Mouse (Mus musculus): Measurements from ENCODE around the gene Rpl7l1. TPM values are rescaled to one million over a fixed set of nuclear protein-coding genes. Genes with fewer than 3 reads are reported as not detected.
"Not testable (repeated sequence)": the region's sequence is repeated elsewhere in the genome, so short reads cannot be mapped to it uniquely, and the experiment has no call there.

Gene Rpl7l1
- polyA plus RNA-seq, 1 experiment from 2014 or later: 196 TPM

DNA sequence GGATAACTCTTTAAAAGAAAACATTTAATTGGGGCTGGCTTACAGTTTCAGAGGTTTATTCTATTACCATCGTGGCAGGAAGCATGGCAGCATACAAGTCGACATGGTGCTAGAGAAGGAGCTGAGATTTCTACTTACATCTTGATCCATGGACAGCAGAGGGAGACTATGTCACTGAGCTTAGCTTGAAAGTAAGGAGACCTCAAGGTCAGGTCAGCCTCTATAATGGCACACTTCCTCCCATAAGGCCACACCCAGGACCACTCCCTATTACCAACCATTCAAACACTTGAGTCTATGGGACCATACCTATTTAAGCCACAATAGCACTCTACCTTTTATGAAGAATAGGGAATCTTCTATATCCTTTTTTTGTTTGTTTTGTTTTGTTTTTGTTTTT lies 10.5 kb upstream of the Rpl7l1 start:
- no peaks in the 10 kb centered on the region for H3K9me3 ChIP-seq (ENCODE audit: control insufficient read depth, low read length)
- H3K4me2 ChIP-seq (ENCODE audit: low read depth, severe bottlenecking): no peak overlapping the region
- ATAC-seq (ENCODE audit: insufficient number of reproducible peaks, low FRiP score, low TSS enrichment, low read depth) (no peak), DNase-seq (ENCODE audit: low spot score) (no peak)
- WGBS: 77% methylated on average over 2 of the region's 2 CpGs
- H3K27ac ChIP-seq (replicated peaks; ENCODE audit: low read depth, low read length): no peak overlapping the region
- no peaks in the 10 kb centered on the region for H3K36me3 ChIP-seq (ENCODE audit: control insufficient read depth, insufficient read depth, low read length)
- no peak overlapping the region for H3K4me3 ChIP-seq (ENCODE audit: low read depth, low read length)
- no peak overlapping the region for H3K9ac ChIP-seq (ENCODE audit: low read length)
- H3K27me3 ChIP-seq (ENCODE audit: control insufficient read depth, insufficient read depth, low read length): no peaks in the 10 kb centered on the region
- no peaks in the 10 kb centered on the region for H3K4me1 ChIP-seq (ENCODE audit: control insufficient read depth, insufficient read depth, low read length)

DNA sequence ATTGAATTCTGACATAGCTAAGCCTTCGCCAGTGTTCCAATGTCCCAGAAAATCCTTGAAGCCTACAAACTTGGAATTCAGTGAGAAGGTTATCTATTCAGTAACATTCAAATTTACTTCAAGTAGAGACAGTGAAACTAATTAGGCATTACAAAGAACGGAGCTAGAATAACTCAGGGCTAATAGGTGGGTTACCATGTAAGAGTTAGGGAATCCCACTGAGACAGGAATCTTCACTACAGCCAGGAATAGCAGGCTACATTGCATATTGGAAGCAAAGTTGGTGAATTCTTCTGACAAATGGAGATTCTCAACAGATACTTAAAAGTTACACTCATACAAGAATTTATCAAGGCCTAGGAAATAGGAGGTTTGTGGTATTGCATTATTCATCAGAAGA lies 5.5 kb upstream of the Rpl7l1 start:
- 62% methylated on average over 2 of the region's 2 CpGs for WGBS
- not testable (repeated sequence) for H3K4me1 ChIP-seq (ENCODE audit: control insufficient read depth, insufficient read depth, low read length); H3K4me2 ChIP-seq (ENCODE audit: low read depth, severe bottlenecking); ATAC-seq (ENCODE audit: insufficient number of reproducible peaks, low FRiP score, low TSS enrichment, low read depth); H3K27me3 ChIP-seq (ENCODE audit: control insufficient read depth, insufficient read depth, low read length); DNase-seq (ENCODE audit: low spot score); H3K9ac ChIP-seq (ENCODE audit: low read length); H3K4me3 ChIP-seq (ENCODE audit: low read depth, low read length); H3K27ac ChIP-seq (replicated peaks; ENCODE audit: low read depth, low read length); H3K9me3 ChIP-seq (ENCODE audit: control insufficient read depth, low read length); H3K36me3 ChIP-seq (ENCODE audit: control insufficient read depth, insufficient read depth, low read length)

DNA sequence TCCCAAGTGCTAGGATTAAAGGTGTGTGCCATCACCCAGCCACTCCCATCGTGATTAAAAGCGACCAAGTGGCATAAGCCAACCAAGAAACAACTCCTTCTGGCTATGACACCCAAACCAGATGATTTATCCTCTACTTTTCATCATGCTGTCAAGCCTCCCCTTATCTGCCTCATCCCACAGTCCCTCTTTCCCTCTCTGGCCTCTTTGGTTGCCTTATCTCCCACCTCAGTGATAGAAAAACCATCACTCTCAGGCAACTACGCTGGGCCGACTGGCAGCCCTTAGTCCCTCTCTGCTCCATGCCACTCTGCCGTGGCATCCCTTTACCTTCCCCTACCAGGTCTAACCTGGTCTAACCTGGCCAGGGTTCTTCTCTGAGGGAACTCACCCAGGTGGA lies 4.5 kb upstream of the Rpl7l1 start:
- DNase-seq (ENCODE audit: low spot score) (no peak), ATAC-seq (ENCODE audit: insufficient number of reproducible peaks, low FRiP score, low TSS enrichment, low read depth) (no peak)
- no peaks in the 10 kb centered on the region for H3K9me3 ChIP-seq (ENCODE audit: control insufficient read depth, low read length)
- no peaks in the 10 kb centered on the region for H3K36me3 ChIP-seq (ENCODE audit: control insufficient read depth, insufficient read depth, low read length)
- WGBS: 91% methylated on average over 5 of the region's 5 CpGs
- no peaks in the 10 kb centered on the region for H3K4me1 ChIP-seq (ENCODE audit: control insufficient read depth, insufficient read depth, low read length)
- no peak overlapping the region for H3K4me3 ChIP-seq (ENCODE audit: low read depth, low read length)
- H3K4me2 ChIP-seq (ENCODE audit: low read depth, severe bottlenecking): no peak overlapping the region
- H3K27me3 ChIP-seq (ENCODE audit: control insufficient read depth, insufficient read depth, low read length): no peaks in the 10 kb centered on the region
- no peak overlapping the region for H3K9ac ChIP-seq (ENCODE audit: low read length)
- H3K27ac ChIP-seq (replicated peaks; ENCODE audit: low read depth, low read length): no peak overlapping the region

DNA sequence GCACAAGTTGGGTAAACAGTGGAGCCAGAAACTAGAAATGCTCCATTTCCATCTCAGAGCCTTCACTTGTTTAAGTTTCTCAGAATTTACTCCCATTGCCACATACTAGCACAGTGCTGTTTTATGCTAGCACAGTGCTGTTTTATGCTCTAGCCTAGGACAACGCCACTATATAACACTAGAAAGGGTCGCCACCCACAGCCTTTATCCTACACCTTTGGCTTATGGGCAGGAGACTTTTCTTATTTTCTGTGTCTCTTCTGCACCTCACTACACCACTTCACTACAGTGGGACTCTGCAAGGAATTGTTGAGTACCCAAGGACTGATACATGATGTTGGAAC lies 722 bp upstream of the Rpl7l1 start:
- no peak overlapping the region for H3K9ac ChIP-seq (ENCODE audit: low read length)

DNA sequence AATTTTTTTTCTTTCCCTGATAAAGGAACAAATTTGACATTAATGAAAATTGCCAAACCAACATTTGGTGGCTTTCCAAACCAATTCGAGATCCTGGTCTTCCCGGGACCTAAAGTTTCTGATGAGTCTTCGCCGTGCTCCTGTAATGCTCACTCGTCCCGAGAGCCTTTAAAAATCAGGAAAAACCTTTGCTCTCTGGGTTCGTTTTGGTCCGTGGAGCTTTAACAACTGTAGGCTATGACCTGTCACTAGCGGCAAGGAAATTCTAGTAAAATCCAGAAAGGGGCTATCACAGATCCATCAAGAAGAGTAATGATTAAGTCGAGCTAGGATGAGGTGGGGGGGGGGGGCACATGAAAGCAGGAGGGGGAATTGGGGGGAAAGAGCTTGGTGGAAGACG lies 596 bp downstream of the Rpl7l1 start:
- H3K9ac ChIP-seq (ENCODE audit: low read length): peak overlapping the region; percentile 81
- H3K4me2 ChIP-seq (ENCODE audit: low read depth, severe bottlenecking): peak overlapping the region; percentile 72
- peaks cover 30% of the 10 kb centered on the region for H3K36me3 ChIP-seq (ENCODE audit: control insufficient read depth, insufficient read depth, low read length)
- H3K27me3 ChIP-seq (ENCODE audit: control insufficient read depth, insufficient read depth, low read length): no peaks in the 10 kb centered on the region
- no peak for DNase-seq (ENCODE audit: low spot score)
- peak overlapping the region; percentile 81 for H3K27ac ChIP-seq (replicated peaks; ENCODE audit: low read depth, low read length)
- H3K4me3 ChIP-seq (ENCODE audit: low read depth, low read length): peak overlapping the region; percentile 76
- H3K9me3 ChIP-seq (ENCODE audit: control insufficient read depth, low read length): no peaks in the 10 kb centered on the region
- no peak for ATAC-seq (ENCODE audit: insufficient number of reproducible peaks, low FRiP score, low TSS enrichment, low read depth)
- 7% methylated on average over 11 of the region's 11 CpGs for WGBS
- H3K4me1 ChIP-seq (ENCODE audit: control insufficient read depth, insufficient read depth, low read length): no peaks in the 10 kb centered on the region

More for the DNA sequence above, 722 bp upstream of the Rpl7l1 start:
- Histone ChIP-seq H3K27ac (replicated peaks; ENCODE audit: low read depth, low read length) (no peak overlapping the region), H3K9me3 (ENCODE audit: control insufficient read depth, low read length) (no peaks in the 10 kb centered on the region), H3K27me3 (ENCODE audit: control insufficient read depth, insufficient read depth, low read length) (no peaks in the 10 kb centered on the region), H3K4me1 (ENCODE audit: control insufficient read depth, insufficient read depth, low read length) (no peaks in the 10 kb centered on the region), H3K36me3 (ENCODE audit: control insufficient read depth, insufficient read depth, low read length) (peaks cover 22% of the 10 kb centered on the region), H3K4me2 (ENCODE audit: low read depth, severe bottlenecking) (no peak overlapping the region; the same call in 1 of the 2 replicates), H3K4me3 (ENCODE audit: low read depth, low read length) (peak overlapping the region; percentile 76)
- no peak; the same call in 1 of the 2 replicates for ATAC-seq (ENCODE audit: insufficient number of reproducible peaks, low FRiP score, low TSS enrichment, low read depth)
- no peak for DNase-seq (ENCODE audit: low spot score)
- WGBS: 78% methylated on average over 2 of the region's 2 CpGs

DNA sequence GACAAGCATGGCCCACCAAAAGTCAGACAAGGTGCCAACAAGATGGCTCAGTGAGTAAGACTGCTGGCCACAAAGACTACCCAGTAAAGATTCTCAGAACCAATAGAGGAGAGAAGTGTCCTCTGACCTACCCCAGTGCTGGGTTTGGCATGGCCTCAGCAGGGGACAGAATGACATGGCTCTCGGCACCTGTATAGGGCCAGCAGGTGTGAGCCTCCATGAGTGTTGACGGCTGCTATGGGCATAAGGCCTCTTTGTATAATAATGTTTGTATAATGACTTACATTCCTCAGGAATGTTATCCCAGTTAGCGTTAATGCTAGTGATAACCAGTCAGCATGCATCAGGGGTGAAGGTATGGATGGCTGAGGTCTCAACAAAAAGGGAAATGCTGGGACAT lies 6.4 kb downstream of the Rpl7l1 start:
- Histone ChIP-seq H3K4me1 (ENCODE audit: control insufficient read depth, insufficient read depth, low read length) (0 out of 2 replicates have a peak, but pooled peaks cover 6% of the 10 kb centered on the region), H3K36me3 (ENCODE audit: control insufficient read depth, insufficient read depth, low read length) (peaks cover 38% of the 10 kb centered on the region), H3K4me2 (ENCODE audit: low read depth, severe bottlenecking) (no peak overlapping the region), H3K27me3 (ENCODE audit: control insufficient read depth, insufficient read depth, low read length) (no peaks in the 10 kb centered on the region), H3K27ac (replicated peaks; ENCODE audit: low read depth, low read length) (no peak overlapping the region), H3K9ac (ENCODE audit: low read length) (no peak overlapping the region), H3K4me3 (ENCODE audit: low read depth, low read length) (no peak overlapping the region), H3K9me3 (ENCODE audit: control insufficient read depth, low read length) (no peaks in the 10 kb centered on the region)
- DNase-seq (ENCODE audit: low spot score) (no peak), ATAC-seq (ENCODE audit: insufficient number of reproducible peaks, low FRiP score, low TSS enrichment, low read depth) (no peak)
- WGBS: 84% methylated on average over 3 of the region's 3 CpGs

DNA sequence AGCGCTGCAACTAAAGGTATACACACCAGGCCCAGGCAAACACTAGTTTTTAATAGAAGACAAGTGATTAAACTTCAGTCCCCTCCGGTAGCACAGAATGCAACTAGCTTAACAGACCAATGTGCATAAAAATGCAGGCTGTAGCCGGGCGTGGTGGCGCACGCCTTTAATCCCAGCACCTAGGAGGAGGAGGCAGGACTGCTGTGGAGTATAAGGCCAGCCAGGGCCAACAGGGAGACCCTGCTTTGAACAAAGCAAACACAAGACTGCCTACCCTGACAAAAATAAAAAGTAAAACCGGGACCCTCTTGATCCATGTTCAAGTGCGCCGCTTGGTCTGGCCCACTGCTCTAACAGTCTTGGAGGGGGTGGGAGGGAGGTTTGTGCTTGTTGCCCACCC lies 7.4 kb downstream of the Rpl7l1 start:
- Histone ChIP-seq H3K4me1 (ENCODE audit: control insufficient read depth, insufficient read depth, low read length) (0 out of 2 replicates have a peak, but pooled peaks cover 6% of the 10 kb centered on the region), H3K27ac (replicated peaks; ENCODE audit: low read depth, low read length) (no peak overlapping the region), H3K9ac (ENCODE audit: low read length) (no peak overlapping the region), H3K27me3 (ENCODE audit: control insufficient read depth, insufficient read depth, low read length) (no peaks in the 10 kb centered on the region), H3K36me3 (ENCODE audit: control insufficient read depth, insufficient read depth, low read length) (peaks cover 33% of the 10 kb centered on the region), H3K9me3 (ENCODE audit: control insufficient read depth, low read length) (no peaks in the 10 kb centered on the region), H3K4me2 (ENCODE audit: low read depth, severe bottlenecking) (no peak overlapping the region), H3K4me3 (ENCODE audit: low read depth, low read length) (no peak overlapping the region)
- no peak for DNase-seq (ENCODE audit: low spot score)
- ATAC-seq (ENCODE audit: insufficient number of reproducible peaks, low FRiP score, low TSS enrichment, low read depth): no peak
- WGBS: 95% methylated on average over 9 of the region's 9 CpGs

DNA sequence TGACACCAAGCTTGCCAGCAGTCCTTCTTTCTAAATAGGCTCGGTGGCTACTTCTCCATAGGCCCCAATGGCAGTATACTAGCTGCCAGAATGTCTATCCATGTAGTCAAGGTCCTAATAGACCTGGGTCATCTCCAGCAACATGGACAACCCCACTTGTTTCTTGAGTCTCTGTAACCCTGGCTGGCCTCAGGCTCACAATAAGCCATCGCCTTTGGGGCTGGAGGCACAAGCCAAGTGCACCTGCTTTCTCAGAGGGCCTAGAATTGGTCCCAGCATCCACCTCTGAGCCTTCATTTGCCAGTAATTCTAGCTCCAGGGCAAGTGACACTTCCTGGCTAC lies 8.4 kb downstream of the Rpl7l1 start:
- H3K27ac ChIP-seq (replicated peaks; ENCODE audit: low read depth, low read length): no peak overlapping the region
- no peaks in the 10 kb centered on the region for H3K27me3 ChIP-seq (ENCODE audit: control insufficient read depth, insufficient read depth, low read length)
- peaks cover 25% of the 10 kb centered on the region for H3K36me3 ChIP-seq (ENCODE audit: control insufficient read depth, insufficient read depth, low read length)
- no peak overlapping the region for H3K4me2 ChIP-seq (ENCODE audit: low read depth, severe bottlenecking)
- H3K4me1 ChIP-seq (ENCODE audit: control insufficient read depth, insufficient read depth, low read length): 0 out of 2 replicates have a peak, but pooled peaks cover 6% of the 10 kb centered on the region
- no peak for ATAC-seq (ENCODE audit: insufficient number of reproducible peaks, low FRiP score, low TSS enrichment, low read depth)
- H3K9me3 ChIP-seq (ENCODE audit: control insufficient read depth, low read length): no peaks in the 10 kb centered on the region
- no peak overlapping the region for H3K9ac ChIP-seq (ENCODE audit: low read length)
- no peak for DNase-seq (ENCODE audit: low spot score)
- WGBS: 48% methylated on average over 2 of the region's 2 CpGs
- no peak overlapping the region for H3K4me3 ChIP-seq (ENCODE audit: low read depth, low read length)
